Mouse (Mus musculus) ovary, postnatal 36 days (tissue): ENCODE results near the gene Tnni2.
"Not testable (repeated sequence)": the region's sequence is repeated elsewhere in the genome, so short reads cannot be mapped to it uniquely, and the experiment has no call there.

Experiments used
- DNase-seq: peaks from one replicate; pipeline ENCODE4 v3.0.0; 2022; ENCODE audit warnings: low spot score, mixed read lengths

Gene Tnni2

DNA sequence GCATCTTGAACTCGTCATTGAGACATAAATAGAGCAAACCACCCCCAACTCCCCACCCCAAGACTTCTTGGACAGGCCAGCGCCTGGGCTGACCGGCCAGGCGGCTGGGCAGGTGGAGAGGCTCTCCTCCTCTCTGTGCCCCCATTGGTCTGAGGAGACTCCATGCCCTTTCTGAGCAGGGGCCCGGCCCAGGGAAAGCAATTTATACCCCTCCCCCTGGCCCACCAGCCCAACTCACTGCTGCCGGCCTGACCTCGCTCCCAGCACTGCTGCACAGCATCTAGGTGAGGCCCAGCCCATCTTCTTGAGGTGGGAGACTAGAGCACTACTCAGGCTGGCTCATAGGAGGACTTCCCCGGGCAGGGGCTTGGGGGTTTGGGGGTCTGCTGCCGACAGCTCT lies at the start of gene Tnni2:
Tnni2 (plus strand) TSS at position 224 of the 400 bp plus-strand sequence.
- DNase-seq, result no peak

DNA sequence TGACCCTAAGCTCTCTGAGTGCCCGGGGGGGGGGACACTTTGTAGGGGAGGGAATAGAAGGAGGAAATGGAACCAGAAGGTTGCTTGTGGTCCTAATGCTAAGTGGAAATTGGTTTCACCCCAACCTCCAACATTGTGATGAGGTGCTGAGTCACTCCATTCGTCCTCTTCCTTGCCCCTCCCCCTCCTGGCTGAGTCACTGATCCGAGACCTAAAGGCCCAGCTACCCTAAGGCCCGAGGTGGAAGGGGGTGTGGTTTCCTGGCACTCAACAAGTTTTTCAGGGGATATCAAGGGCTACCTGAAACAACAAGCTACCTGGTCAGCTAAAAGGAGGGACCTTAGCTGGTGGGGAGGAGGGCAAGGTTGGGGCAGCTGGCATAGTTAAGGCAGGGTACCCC lies 48.4 kb upstream of the Tnni2 start:
- no peak for DNase-seq

DNA sequence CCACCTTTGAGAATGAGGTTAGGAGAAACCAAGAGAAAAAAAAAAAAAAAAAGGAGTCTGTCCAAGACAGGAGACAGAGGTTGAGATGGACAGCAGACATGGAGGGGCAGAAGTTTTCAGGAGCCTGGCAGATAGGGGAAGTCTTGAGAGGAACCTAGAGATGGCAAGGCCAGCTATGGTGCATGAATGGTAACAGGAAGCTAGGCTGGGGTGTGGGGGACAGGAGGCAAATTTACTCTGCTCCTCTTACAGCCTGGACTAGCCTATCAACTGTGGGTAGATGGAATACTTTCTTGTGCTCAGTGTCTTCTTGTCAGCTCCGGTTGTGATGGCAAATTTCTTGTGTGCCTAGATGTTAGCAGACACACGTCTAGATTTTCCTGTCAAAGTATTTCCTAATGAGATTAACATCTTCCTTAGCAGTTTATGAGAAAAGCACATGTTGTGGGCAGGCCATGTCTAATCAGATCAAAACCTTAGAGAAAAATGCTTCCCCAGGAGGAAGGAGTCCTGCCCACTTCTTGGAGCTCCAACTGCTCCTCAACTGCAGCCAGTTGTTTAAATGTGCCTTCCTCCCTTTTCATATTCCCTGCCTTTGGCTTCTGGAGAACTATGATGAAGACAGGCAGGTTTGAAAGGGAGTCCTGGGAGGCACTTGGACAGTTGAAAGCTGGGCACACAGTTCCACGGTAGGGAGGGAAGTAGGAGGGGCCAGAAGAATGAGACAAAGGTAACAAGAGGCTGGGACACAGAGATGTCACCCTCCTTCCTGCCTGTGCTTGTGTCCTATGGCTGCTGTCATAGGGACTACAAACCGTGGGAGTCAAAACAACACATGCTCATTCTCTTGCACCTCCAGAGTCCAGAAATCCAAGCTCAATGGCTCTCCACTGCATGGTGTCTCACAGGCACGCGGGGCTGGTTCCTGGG lies 47.1 kb upstream of the Tnni2 start:
- DNase-seq, result no peak

DNA sequence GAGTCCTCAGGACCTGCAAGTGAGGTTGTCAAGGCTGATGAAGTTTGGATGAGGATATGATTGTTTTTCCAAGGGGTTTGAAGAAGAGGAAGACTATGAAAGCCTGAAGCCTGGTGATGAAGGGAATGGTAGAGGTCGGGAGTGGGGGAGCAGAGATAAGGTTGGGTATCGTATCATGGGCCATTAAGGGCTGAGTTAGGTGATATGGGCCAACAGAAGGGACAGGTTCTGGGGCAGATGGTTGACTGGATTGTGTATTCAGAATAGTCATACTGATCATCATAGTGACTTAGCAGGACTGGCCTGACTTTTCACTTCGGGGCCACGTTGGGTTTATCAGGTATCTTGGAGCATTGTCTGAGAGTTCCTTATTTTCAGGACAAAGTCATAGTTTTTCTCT lies 46.1 kb upstream of the Tnni2 start:
- no peak for DNase-seq

DNA sequence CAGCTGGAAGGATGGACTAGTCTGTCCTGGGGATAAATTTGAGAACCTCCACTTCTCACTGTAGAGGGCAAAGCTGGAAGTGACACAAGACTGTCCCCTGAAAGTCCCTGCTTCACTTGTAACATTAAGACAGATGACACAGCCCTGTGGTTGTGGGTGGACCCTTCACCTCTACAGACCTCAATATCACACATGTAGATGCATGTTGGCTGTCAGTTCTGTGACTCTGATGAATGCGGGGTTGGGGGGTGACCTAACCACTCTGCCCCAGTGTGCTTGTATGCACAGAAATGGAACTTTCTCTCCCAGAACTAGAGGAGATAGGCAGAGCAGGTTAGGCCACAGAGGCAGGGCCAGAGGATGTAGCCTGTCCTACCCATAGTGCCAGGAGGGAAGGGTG lies 45.0 kb upstream of the Tnni2 start:
- no peak for DNase-seq

DNA sequence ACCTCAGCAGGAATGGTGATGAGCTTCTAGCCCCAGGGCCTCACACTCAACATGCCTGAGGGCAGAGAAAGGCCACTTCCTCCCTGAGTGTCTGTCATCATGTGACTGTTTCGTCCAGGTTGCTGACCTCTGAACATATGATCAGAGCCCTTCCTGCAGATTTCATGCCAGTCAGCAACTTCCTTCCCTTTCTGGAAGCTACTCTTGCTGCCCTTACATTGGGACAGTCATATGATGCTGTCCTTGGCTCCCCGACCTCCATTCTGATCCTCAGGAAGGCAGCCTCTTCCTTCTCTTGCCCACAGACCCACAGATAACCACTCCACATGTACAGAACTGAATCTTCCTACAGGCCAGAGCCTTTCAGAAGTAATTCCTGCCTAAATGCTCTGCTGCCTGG lies 43.6 kb upstream of the Tnni2 start:
- DNase-seq, result no peak

DNA sequence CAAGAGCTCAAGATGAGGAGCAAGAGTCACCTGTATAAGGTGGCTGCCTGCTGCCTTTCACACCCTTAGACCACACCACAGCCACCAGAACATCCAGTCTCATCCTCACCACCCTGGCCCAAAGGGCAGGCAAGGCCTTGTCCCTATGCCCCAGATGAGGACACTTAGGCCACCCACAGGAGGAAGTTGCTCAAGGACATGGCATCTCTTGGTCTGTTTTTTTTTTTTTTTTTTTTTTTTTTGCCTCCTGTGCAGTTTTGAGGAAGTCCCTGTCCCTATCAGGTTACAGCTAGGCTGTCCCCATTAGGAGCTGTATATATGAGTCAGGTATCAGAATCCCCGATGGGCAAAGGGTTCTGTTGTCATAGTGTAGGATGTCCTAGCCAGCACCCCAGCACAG lies 42.4 kb upstream of the Tnni2 start:
- no peak for DNase-seq

DNA sequence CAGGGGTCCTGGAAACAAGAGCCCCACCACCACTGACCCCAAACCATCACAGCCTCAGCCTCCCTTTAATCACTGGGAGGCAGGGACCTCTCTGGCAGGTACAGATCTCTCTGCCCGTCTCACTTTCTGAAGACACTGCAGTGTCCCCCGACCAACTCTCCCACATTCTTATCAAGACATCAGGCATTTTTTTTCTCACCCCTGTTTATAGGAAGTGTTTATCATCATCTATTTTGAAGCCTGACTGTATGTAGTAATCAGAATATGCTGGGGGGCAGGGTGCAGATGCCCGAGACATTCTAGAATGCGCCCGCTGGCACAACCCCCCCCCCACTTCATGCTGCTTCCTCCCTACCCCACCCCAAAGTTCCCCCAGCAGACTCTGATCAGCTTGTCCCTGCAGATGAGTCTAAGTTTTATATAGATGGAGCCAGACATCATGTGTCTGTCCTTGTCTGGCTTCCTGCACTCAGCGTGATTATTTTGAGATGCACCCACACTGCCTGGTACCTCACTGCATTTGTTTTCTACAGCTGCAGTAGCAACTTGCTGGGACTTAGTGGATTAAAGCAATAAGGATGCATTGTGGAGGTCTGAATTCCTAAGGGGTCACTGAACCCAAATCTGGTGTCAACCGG lies 41.4 kb upstream of the Tnni2 start:
- DNase-seq, result no peak

DNA sequence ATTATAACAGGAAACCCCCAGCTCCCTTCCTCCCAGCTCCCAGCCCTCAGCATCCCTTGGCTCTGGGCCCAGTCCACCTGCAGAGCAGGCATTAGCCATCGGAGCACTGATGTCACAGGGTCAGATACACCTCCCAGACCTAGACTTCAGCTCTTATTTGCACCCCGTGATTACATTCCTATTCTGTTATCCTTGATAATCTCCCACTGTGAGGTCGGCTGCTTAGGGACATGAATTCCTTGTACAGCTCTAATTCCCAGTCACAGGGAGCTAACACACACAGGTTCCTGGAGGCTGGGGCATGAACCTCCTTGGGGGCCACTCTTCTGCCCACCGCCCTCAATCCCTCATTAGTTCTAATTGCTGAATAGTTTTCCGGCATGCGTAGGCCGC lies 40.9 kb upstream of the Tnni2 start:
- DNase-seq, result no peak

DNA sequence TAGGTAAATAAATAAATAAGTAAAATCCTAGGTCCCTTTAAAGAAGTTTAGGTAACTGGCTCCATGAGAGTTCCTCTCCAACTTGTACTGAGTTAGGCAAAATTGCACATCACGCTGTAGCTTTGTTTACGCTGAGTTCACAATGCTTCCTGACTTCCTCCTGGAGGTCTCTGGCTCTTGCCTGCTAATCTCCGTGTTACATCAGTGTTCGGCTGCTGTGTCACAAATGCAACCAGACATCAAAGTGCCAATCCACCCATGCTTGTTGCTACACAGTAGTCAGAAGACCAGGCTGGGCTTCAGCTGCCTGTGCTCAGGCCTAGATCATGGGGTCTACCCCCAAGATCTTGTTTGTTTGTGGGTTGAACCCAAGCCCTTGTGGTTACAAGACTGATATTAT lies 38.0 kb upstream of the Tnni2 start:
- DNase-seq, result no peak

DNA sequence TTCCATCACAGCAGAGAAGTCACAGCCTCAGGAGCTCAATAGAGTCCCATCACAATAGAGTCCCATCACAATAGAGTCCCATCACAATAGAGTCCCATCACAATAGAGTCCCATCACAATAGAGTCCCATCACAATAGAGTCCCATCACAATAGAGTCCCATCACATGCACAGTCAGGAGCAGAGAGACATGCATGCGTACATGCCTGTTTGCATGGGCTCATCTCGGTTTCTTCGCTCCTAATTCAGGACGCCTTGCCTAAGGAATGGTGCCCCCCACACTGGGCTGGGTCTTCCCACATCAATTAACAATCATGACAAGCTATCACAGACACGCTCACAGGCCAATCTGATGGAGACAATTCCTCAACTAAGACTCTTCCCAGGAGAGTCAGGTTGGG lies 36.5 kb upstream of the Tnni2 start:
- DNase-seq, result not testable (repeated sequence)

DNA sequence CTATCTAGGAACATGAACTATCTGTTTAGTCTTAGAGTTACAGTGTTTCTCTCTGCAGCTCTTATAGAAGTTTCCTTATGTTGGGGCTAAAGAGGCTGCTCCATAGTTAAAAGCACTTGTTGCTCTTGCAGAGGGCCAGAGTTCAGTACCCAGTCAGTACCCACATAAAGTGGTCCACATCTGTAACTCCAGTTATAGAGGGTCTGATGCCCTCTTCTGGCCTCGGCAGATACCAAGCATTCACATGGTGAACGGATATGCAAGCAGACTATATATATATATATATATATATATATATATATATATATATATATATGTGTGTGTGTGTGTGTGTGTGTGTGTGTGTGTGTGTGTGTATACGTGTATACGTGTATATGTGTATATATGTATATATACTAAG lies 33.7 kb upstream of the Tnni2 start:
- no peak for DNase-seq

DNA sequence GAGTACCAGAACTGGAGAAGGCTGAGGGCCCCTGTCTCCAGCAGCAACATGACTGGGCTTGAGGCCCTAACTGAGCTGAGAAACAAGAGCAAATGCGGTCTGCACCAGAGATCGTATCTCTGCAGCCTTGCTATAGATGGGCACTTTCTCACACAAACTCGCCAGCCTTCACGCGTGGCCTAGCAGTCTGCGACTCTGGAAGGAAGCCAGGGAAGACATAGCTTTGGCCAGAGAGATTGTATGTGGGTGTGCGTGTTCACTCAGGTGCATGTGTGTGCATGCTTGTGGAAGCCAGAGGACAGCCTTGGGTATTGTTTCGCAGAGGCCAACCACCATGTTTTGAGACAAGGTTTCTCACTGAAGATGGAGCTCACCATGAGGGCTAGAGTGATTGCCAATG lies 32.9 kb upstream of the Tnni2 start:
- DNase-seq, result no peak

DNA sequence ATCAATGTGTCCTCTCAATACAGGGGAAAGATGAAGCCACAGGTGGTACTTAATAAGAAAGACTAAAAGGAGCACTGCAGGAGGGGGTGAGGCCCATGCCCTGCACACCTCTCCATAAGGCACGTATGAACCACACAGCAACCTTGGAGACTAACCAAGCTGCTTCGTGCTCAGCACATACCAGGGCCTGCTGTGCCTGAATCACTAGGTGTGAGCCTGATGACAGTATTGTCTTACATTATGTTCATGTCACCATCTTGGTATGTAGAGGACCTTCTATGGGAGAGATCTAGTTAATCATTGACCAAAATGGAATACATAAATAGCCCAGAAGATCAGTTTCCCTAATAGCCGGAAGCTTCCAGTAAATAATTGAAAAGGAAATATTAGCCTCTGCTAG lies 32.0 kb upstream of the Tnni2 start:
- no peak for DNase-seq

DNA sequence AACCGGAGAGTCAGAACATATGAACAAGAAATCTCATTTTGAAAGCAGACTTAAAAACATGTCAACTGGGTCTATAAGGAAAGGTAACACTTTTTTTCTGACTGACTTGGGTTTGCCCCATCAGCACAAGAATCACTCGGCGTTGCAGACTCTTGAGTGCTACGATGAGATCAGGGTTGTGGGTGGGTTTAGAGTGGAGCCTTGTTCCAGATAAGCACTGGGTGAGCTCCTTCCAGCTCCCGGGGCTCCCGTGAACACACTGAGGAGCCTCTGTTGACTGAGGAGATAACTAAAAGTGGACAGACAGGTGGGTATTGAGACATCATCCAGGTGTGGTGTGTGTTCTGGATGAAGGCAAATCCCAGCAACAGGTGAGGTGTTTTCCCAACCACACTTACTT lies 28.3 kb upstream of the Tnni2 start:
- no peak for DNase-seq

DNA sequence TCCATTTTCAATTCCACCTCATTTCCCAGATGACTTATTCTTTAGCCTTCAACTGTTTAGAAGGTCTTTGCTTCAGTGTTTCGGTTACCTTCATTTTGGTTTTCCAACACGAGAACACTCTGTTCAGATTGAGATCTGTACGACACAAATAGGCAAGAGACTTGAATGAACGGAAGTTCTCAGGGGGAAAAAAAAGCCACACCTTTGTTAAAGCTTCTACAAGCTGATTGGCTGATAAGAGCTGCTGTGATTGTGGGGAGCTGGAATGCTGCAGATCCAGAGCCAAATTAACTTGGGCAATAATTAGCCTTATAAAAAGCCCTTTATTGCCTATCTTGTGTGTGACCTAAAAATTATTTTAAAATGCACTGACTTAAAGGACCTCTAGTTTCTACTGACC lies 26.3 kb upstream of the Tnni2 start:
- no peak for DNase-seq

DNA sequence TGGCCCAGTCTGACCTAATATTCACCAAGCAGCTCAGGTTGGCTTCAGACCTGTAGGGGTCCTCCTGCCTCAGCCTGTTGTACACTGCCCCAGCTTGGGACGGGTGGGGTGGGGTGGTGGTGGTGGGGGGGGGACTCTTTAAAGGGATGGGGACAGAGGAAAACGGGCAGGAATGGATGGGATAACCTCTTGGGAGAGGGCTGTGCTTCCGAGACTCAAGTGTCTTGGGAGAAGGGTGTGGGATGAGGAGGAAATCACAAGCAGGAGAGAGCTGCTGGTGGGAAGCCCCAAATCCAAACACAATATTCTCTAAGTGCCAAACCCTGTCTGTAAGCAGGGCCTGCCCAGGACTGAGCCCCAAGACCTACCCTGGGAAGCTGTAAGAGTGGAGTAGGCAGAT lies 25.4 kb upstream of the Tnni2 start:
- no peak for DNase-seq

DNA sequence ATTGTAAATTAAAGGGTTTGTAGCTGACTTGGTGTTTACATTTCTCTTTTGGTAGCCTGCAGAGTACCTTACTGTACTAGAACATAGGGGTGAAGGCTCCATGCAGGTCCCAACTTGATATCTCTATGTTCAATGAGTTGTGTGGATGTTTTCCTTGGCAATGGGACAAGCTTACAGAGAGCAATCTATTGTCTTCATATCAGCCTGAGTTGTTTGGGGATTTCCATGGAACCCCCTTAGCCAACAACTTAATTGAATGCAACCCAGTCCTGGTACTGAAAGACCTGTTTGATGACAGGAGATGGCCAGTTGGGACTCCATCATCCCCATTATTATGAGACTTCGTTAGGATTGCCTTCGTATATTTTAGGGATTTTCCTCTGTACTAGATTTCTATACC lies 23.6 kb upstream of the Tnni2 start:
- DNase-seq, result no peak

DNA sequence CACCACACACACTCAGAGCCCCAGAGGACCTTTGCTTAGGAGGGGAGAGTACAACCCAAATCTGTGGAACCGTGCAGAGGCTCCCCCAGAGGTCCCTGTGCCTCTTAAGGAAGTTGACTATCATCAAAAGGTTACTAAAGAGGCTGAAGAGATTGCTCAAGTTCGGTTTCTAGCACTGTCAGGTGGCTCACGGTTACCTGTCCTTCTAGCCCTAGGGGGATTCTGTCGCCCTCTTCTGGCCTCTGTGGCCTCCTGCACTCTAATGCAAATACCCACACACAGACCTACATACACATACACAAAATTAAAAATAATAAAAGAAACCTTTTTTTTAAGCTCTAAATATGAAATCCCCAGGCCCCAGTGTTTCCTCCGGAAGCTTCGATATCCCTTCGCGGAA lies 22.9 kb upstream of the Tnni2 start:
- DNase-seq, result no peak

DNA sequence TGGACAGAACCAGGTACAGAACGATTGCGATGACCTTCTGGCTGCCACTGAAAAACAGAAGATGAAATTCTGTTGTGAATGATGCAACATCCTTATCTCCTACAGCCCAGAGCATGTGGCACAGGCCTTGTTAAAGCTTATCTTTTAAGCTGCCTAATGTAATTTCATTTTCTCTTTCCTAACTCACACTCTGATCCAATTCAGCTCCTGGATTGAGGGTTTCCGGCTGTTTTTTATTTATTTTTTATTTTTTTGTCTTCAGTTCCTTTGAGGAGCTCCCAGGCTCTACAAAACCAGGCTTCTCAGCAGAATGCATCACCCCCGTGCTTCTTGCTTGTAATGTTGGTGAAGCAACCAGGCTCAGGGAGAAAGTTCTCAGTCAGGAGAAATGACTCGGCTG lies 21.7 kb upstream of the Tnni2 start:
- no peak for DNase-seq

DNA sequence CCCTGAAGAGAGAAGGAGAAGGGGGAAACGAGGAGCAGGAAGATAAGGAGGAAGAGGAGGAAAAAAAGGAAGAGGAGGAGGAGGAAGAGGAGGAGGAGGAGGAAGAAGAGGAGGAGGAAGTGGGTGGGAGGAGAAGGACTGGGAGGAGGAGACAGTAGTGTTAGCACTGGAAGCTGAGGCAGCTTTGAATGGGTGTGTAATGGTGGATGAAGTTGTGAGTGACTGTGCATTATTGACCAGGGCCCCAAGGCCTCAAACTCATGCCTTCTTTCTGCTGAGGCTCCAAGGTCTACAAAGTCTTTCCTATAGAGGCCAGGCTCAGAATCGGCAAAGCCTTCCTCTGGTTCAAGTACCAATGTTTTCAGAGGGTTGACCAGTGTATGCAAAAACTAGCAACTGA lies 19.8 kb upstream of the Tnni2 start:
- no peak for DNase-seq

DNA sequence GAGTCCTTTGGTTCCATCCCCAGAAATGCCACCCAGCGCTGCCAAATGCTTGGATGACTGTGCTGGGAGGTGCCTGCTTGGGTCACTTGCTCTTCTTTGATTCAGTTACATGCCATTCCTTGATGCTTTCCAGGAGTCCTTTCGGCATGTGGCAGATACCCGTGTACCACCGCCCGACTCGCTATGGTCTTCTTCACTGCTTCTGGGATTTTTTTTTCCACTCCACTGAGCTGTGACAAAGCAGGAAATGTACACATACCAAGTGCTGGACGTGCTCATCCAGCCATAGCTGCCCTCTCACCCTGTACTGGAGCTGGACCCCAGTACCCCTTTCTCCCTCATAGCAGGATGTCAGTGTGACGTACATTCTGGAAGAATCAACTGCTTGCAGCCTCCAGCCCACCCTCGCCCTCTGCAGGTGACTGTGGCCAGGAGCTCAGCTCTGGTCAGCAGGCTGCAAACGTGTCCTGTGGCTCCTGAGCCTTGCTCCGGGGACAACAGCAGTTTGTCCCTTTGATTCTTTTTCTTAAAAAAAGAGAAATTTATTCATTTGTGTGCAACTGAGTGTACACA lies 15.9 kb upstream of the Tnni2 start:
- DNase-seq, result no peak

DNA sequence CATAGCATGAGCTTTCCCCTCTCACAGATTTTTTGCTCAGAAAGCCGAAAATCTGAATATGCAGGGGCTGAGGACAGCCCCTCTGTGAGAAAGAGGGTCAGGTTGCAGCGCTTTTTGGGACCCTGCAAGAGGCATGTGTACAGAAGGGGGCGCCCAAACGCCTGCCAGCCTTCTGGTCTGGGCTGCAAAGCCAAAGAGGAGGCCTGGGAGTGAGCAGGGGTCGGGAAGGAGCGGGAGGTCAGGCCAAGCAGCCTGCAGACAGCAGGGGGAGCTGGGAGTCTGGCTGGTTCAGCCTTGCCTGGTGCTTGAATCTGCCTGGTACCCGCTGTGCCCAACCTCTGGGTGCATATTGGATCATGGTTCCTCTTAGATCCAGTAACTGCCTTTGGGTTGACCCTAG lies 13.4 kb upstream of the Tnni2 start:
- peak; percentile 60 for DNase-seq
